Mouse (Mus musculus) central nervous system, embryonic 18 days (tissue): Measurements from ENCODE around the gene Fam47c. TPM values are rescaled to one million over a fixed set of nuclear protein-coding genes. Genes with fewer than 3 reads are reported as not detected.

Source experiments
- polyA plus RNA-seq: library from polyadenylated mRNA; depleted of rRNA; stranded (reverse); fragments of >200 nt; gene quantifications from 2 replicates; pipeline ENCODE4 v1.2.3, GENCODE M21; 2012; rRNA removed

Gene Fam47c
- not detected in 2 replicates for polyA plus RNA-seq

GRCm38 (mm10) chrX:78737463-78737862, at the start of gene Fam47c:
Gene Fam47c (plus strand): TSS chrX:78737763.

Other genes starting within 250 kb of the Fam47c start
- gene Prrg1, start 153.9 kb upstream of the Fam47c start, polyA plus RNA-seq, result 3.8 and 4.5 TPM in 2 replicates